Mouse (Mus musculus): Measurements from ENCODE around the gene Clasp2. TPM values are rescaled to one million over a fixed set of nuclear protein-coding genes. Genes with fewer than 3 reads are reported as not detected.
"Not testable (repeated sequence)": the region's sequence is repeated elsewhere in the genome, so short reads cannot be mapped to it uniquely, and the experiment has no call there.

Clasp2 gene
- polyA plus RNA-seq, 1 experiment from 2014 or later, result 40.6 TPM

GRCm38 (mm10) chr9:113857281-113857928 is 116.1 kb downstream of the Clasp2 start:
- Histone ChIP-seq H3K27ac (no peak overlapping the region), H3K4me3 (no peak overlapping the region), H3K4me1 (replicated peaks) (no peaks in the 10 kb centered on the region), H3K9me3 (no peaks in the 10 kb centered on the region), H3K36me3 (peaks cover 54% of the 10 kb centered on the region), H3K27me3 (ENCODE audit: insufficient read depth, poor library complexity, severe bottlenecking) (no peaks in the 10 kb centered on the region)
- WGBS, result 89% methylated on average over 8 of the region's 8 CpGs
- no peak for DNase-seq (ENCODE audit: low spot score)

- 92% methylated on average over 5 of the region's 5 CpGs for WGBS
- H3K27me3 ChIP-seq (ENCODE audit: insufficient read depth, poor library complexity, severe bottlenecking), result no peaks in the 10 kb centered on the region
- H3K9me3 ChIP-seq, result no peaks in the 10 kb centered on the region
- H3K4me1 ChIP-seq (replicated peaks), result no peaks in the 10 kb centered on the region
- H3K4me3 ChIP-seq, result no peak overlapping the region
- DNase-seq (ENCODE audit: low spot score), result no peak
- H3K27ac ChIP-seq, result no peak overlapping the region
- H3K36me3 ChIP-seq, result peaks cover 54% of the 10 kb centered on the region
Measured at GRCm38 (mm10) chr9:113857929-113858440, 116.7 kb downstream of the Clasp2 start.

DNA sequence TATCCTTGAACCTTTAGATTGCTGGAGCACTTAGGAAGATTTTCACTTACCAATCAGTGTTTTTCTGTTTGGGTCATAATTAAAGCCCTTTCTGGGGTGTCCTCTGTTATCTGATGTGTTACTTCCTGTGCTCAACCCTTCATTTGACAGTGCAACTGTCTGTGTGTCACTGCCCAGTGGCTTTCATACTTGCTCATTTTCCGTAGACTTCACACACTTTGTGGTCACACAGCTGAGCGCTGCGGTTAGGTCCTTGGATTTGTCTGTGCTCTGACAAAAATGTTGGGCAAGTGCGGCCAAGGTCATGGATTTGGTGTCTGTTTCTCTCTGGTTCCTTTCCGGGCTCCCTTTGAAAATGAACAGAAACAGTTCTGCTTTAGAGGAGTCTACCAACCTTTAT is 118.1 kb downstream of the Clasp2 start:
- 93% methylated on average over 5 of the region's 5 CpGs for WGBS
- Histone ChIP-seq H3K4me3 (no peak overlapping the region), H3K4me1 (replicated peaks) (no peaks in the 10 kb centered on the region), H3K27ac (no peak overlapping the region), H3K36me3 (peaks cover 45% of the 10 kb centered on the region), H3K9me3 (no peaks in the 10 kb centered on the region), H3K27me3 (ENCODE audit: insufficient read depth, poor library complexity, severe bottlenecking) (no peaks in the 10 kb centered on the region)
- no peak for DNase-seq (ENCODE audit: low spot score)

DNA sequence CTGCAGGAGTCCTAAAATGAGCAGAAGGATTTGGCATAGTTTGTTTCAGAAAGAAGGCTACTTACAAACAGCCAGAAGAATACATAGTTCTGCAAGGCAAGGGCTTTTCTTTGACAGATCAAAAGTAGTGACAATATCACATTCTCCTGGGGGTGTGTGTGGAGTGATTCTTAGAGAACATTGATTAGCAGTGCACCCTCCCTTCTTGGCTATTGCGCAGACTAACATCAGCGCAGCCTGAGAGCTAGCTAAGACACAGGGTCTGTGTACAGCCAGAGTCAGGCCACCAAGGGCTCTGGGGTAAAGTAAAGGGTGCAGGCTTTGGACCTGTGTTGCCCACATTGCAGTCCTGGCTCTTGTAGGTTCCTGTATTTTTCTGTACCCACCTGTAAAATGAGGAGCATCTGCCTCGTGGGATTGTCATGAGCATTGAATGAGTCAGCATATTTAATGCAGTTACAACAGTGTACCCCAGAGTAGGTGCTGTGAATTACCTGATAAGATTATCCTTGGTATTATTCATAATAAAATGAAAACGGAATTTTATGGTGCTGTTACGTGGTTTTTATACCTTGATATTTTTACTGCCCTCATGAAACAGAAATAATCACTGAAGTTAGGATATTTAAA is 122.2 kb downstream of the Clasp2 start:
- 89% methylated on average over 5 of the region's 5 CpGs for WGBS
- Histone ChIP-seq H3K36me3 (peaks cover 34% of the 10 kb centered on the region), H3K27me3 (ENCODE audit: insufficient read depth, poor library complexity, severe bottlenecking) (no peaks in the 10 kb centered on the region), H3K4me3 (no peak overlapping the region), H3K4me1 (replicated peaks) (no peaks in the 10 kb centered on the region), H3K27ac (no peak overlapping the region), H3K9me3 (no peaks in the 10 kb centered on the region)
- DNase-seq (ENCODE audit: low spot score), result no peak

DNA sequence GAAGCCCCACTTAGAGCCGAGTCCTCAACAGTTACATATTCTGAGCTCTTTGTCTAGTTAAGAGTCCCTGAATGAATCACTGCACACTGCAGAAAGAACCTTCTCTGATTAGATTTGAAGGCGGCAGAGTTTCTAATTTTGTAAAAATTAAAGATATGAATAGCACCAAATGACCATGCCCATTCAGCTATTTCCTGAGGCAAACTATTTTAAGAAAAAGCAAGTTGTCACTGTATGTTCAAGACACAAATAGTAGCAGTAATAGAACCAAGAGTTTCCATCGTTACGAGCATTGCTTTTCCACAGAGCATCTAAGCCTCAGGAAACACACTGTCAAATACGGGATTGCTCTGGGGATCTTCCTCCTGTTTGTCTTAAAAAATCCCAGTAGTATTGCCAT is 126.7 kb downstream of the Clasp2 start:
- no peak for DNase-seq (ENCODE audit: low spot score)
- Histone ChIP-seq H3K4me1 (replicated peaks) (no peaks in the 10 kb centered on the region), H3K9me3 (no peaks in the 10 kb centered on the region), H3K36me3 (peaks cover 56% of the 10 kb centered on the region), H3K4me3 (no peak overlapping the region), H3K27ac (no peak overlapping the region), H3K27me3 (ENCODE audit: insufficient read depth, poor library complexity, severe bottlenecking) (no peaks in the 10 kb centered on the region)
- WGBS, result 89% methylated on average over 5 of the region's 5 CpGs

- H3K4me3 ChIP-seq, result no peak overlapping the region
- H3K36me3 ChIP-seq, result peaks cover 77% of the 10 kb centered on the region
- no peaks in the 10 kb centered on the region for H3K27me3 ChIP-seq (ENCODE audit: insufficient read depth, poor library complexity, severe bottlenecking)
- H3K4me1 ChIP-seq (replicated peaks), result no peaks in the 10 kb centered on the region
- 95% methylated on average over 3 of the region's 3 CpGs for WGBS
- no peak overlapping the region for H3K27ac ChIP-seq
- no peaks in the 10 kb centered on the region for H3K9me3 ChIP-seq
- DNase-seq (ENCODE audit: low spot score), result no peak
Measured at GRCm38 (mm10) chr9:113894903-113895302, 153.6 kb downstream of the Clasp2 start.

DNA sequence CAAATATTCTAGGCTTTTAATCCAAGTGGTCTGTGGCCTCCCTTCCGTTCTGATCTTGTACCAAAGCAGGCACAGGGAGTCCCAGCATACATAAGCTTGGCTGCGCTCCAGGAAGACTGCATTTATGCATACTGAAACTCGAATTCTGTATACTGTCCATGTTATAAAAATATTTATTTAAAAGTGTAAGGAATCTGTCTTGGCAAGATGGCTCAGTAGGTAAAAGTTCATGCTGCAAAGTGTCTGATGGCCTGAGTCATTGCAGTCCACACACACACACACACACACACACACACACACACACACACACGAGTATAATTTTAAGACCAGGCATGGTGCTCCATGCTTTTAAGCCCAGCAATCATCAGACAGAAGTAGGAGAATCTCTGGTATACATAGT is 161.9 kb downstream of the Clasp2 start:
- DNase-seq (ENCODE audit: low spot score), result no peak
- no peaks in the 10 kb centered on the region for H3K27me3 ChIP-seq (ENCODE audit: insufficient read depth, poor library complexity, severe bottlenecking)
- no peaks in the 10 kb centered on the region for H3K4me1 ChIP-seq (replicated peaks)
- no peak overlapping the region for H3K27ac ChIP-seq
- H3K4me3 ChIP-seq, result no peak overlapping the region
- no peaks in the 10 kb centered on the region for H3K9me3 ChIP-seq
- WGBS, result 93% methylated on average over 4 of the region's 4 CpGs
- H3K36me3 ChIP-seq, result peaks cover 87% of the 10 kb centered on the region

DNA sequence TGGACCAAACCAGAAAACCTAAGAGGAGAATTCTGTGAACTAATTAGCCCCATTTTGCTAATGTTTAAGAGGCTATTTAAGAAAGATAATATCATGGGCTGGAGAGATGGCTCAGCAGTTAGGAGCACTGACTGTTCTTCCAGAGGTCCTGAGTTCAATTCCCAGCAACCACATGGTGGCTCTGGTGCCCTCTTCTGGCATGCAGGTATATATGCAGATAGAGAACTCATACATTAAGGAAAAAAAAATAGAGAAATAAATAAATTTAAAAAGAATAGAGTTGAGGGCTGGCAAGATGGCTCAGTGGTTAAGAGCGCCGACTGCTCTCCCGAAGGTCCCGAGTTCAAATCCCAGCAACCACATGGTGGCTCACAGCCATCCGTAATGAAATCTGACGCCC is 163.0 kb downstream of the Clasp2 start:
- WGBS, result 96% methylated on average over 6 of the region's 6 CpGs
- not testable (repeated sequence) for DNase-seq (ENCODE audit: low spot score)

GRCm38 (mm10) chr9:113915789-113916188 is 174.5 kb downstream of the Clasp2 start:
- H3K27ac ChIP-seq, result no peak overlapping the region
- H3K36me3 ChIP-seq, result peaks cover 76% of the 10 kb centered on the region
- H3K9me3 ChIP-seq, result no peaks in the 10 kb centered on the region
- no peak for DNase-seq (ENCODE audit: low spot score)
- H3K4me3 ChIP-seq, result no peak overlapping the region
- no peaks in the 10 kb centered on the region for H3K4me1 ChIP-seq (replicated peaks)
- WGBS, result 96% methylated on average over 5 of the region's 5 CpGs
- H3K27me3 ChIP-seq (ENCODE audit: insufficient read depth, poor library complexity, severe bottlenecking), result no peaks in the 10 kb centered on the region

More for the DNA sequence above, 163.0 kb downstream of the Clasp2 start:
- not testable (repeated sequence) for H3K9me3 ChIP-seq; H3K27me3 ChIP-seq (ENCODE audit: insufficient read depth, poor library complexity, severe bottlenecking); H3K27ac ChIP-seq; H3K4me1 ChIP-seq (replicated peaks); H3K4me3 ChIP-seq
- peaks cover 92% of the 10 kb centered on the region for H3K36me3 ChIP-seq

DNA sequence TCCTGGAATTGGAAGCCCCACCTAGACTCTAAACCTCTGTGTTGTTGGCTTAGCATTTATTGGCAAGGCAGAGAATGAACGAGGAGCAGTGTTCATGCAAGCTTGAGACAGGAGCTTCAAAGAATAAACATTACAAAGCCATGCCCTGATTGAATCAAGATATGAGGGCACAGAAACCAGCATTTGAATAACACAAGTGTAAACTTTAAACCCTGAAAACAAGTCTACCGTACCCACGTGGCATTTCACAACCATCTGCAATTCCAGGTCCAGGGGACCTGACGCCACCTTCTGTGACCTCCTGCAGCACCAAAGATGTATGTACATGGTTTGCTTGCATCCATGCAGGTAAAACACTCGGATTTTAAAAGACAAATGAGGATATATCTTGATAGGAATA is 181.4 kb downstream of the Clasp2 start:
- no peak overlapping the region for H3K4me3 ChIP-seq
- WGBS, result 93% methylated on average over 5 of the region's 5 CpGs
- H3K36me3 ChIP-seq, result peaks cover 41% of the 10 kb centered on the region
- H3K4me1 ChIP-seq (replicated peaks), result no peaks in the 10 kb centered on the region
- H3K9me3 ChIP-seq, result no peaks in the 10 kb centered on the region
- H3K27ac ChIP-seq, result no peak overlapping the region
- H3K27me3 ChIP-seq (ENCODE audit: insufficient read depth, poor library complexity, severe bottlenecking), result no peaks in the 10 kb centered on the region
- no peak for DNase-seq (ENCODE audit: low spot score)

DNA sequence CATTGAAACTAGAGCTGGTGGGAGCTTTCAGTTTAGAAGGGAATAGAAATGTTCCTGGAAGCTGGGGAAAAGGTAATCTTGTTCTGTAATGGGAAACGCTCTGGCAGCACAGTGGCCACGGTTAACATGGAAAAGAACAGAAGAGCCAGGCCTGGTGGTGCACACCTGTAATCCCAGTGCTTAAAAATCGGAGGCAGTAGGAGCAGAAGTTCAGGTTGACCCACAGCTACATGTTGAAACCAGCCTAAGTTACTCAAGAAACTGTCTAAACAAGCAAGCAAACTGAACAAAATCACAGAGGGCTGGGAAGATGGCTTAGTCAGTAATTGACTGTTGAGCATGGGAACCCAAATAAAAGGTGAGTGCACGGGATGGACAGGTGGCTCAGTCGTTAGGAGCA is 183.6 kb downstream of the Clasp2 start:
- Histone ChIP-seq H3K4me1 (replicated peaks) (peaks cover 3% of the 10 kb centered on the region; the same call in 1 of the 2 replicates), H3K9me3 (no peaks in the 10 kb centered on the region), H3K4me3 (no peak overlapping the region), H3K27ac (no peak overlapping the region), H3K27me3 (ENCODE audit: insufficient read depth, poor library complexity, severe bottlenecking) (no peaks in the 10 kb centered on the region), H3K36me3 (peaks cover 26% of the 10 kb centered on the region)
- WGBS, result 87% methylated on average over 5 of the region's 5 CpGs
- no peak for DNase-seq (ENCODE audit: low spot score)

GRCm38 (mm10) chr9:113928591-113928990 is 187.3 kb downstream of the Clasp2 start:
- no peak overlapping the region for H3K4me3 ChIP-seq
- no peaks in the 10 kb centered on the region for H3K27me3 ChIP-seq (ENCODE audit: insufficient read depth, poor library complexity, severe bottlenecking)
- 85% methylated on average over 4 of the region's 4 CpGs for WGBS
- no peaks in the 10 kb centered on the region; the same call in 1 of the 2 replicates for H3K36me3 ChIP-seq
- peaks cover 22% of the 10 kb centered on the region for H3K4me1 ChIP-seq (replicated peaks)
- no peak overlapping the region for H3K27ac ChIP-seq
- H3K9me3 ChIP-seq, result no peaks in the 10 kb centered on the region
- DNase-seq (ENCODE audit: low spot score), result no peak

DNA sequence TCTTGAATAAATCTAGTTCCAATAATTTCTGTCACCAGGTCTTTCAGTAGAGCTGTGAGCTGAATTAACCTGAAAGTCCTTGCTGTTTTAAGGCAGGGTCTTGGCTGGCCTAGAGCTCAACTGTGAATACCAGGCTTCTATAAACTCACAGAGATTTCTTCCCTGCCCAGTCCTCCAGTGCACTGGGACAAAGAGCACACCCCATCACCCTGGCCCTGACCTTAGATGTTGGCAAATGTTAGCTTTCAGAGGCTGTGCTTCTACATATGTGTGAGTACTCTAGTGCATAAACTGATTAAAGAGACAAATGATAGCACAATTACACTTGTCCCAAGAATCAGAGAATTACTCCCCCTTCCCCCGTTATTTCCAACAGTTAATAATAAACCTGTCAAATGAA is 188.4 kb downstream of the Clasp2 start:
- Histone ChIP-seq H3K4me1 (replicated peaks) (peaks cover 25% of the 10 kb centered on the region), H3K36me3 (no peaks in the 10 kb centered on the region; the same call in 1 of the 2 replicates), H3K27me3 (ENCODE audit: insufficient read depth, poor library complexity, severe bottlenecking) (no peaks in the 10 kb centered on the region), H3K9me3 (no peaks in the 10 kb centered on the region), H3K4me3 (peak overlapping the region; percentile 98), H3K27ac (peak overlapping the region; percentile 94)
- 68% methylated on average over 1 of the region's 1 CpGs for WGBS
- no peak for DNase-seq (ENCODE audit: low spot score)

All from hindbrain, embryonic 10.5 days (tissue).